Mouse (Mus musculus) cerebellum, adult (tissue): Measurements from ENCODE around the gene Macrod2.
A peak's percentile ranks its signal among the peaks of the same experiment; 100 is the strongest.

ENCODE experiments used
- ATAC-seq: cut with Nextera tagmentation; 2 replicates; pipeline ENCODE4 v1.9.2; 2017; ENCODE audit warnings: mild to moderate bottlenecking, moderate library complexity, mixed read lengths; ENCODE audit not compliant: insufficient number of reproducible peaks, low FRiP score, low TSS enrichment

The Macrod2 gene

DNA sequence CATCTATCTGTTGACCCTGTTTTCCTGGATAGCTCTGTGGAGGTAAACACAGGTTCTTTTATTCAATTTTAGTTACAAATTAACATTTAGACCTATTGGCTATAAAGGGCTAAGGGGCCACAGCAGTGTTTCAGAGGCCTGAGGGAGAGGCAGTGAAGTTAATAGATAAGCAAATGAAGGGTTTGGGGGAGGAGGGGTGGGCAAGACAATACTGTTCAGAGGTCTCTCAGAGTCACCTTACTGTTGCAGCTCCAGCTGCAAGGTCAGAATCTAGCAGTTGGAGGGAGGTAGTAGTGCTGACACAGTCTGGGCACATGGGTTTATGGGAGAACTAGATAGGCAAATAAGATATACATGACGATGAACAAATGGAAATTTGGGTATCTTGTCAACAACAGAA lies 1156.6 kb downstream of the Macrod2 start:
- ATAC-seq, result no peak

DNA sequence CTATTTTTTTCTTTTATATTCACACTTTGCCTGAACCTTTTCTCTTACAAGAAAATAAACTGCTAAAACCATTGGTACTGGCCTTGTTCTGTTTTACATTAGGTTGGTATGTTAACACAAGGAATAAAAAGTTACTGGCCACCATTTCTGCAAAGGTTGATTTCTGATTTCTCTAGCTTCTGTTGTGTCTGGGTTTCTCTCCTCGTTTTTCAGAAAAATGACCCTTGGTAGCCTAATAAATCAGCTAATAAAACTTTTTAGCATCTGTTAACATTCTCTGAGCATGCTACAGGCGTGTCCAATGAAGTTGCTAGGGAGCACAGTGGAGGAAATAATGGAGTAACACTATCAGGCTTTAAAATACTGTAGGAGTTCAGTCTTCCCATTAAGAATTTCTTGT lies 1161.6 kb downstream of the Macrod2 start:
- no peak for ATAC-seq

DNA sequence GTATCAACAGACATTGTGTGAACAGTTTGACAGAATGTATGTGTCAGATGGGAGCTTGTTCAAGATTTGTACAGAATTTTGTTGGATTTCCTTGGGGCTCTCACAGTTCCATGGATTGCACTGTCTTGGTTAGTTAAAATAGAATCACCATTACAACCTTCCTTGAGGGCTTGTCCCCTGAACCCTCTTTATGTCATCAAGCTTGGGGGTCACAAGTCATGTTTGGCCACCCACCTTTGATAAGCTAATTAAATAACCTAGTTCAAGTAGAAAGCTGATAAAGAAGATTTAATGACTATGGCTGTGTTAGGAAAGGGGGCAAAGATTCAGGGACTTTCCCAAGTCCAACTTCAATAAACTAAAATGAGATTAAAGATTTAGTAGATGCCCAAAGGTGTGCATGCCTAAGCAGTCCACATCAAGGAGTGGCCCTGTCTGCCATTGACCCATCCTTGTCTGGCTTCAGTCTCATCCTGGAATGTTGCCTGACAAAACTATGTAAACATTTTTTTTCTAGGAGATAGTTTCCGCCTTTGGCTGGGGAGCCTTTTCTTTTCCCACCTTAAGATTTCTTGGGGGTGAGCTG lies 1163.2 kb downstream of the Macrod2 start:
- no peak for ATAC-seq

DNA sequence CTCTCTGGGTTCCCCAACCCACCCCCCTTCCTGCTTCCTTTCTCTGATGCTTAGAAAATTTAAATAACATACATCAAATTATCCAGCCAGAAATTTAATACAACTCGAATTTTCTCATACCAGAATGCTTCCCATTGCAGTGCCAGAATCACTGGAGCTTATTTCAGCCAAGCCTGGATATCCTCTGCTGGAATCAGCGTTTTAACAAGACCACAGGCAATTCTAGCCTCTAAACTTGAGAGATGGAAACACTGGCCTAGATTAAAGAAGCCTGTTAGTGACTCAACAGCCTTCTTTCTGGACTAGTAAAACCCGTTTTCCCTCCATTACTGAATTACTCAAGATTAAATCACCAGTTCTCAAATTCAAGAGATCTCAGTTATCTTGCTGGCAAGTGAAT lies 1170.9 kb downstream of the Macrod2 start:
- no peak for ATAC-seq

DNA sequence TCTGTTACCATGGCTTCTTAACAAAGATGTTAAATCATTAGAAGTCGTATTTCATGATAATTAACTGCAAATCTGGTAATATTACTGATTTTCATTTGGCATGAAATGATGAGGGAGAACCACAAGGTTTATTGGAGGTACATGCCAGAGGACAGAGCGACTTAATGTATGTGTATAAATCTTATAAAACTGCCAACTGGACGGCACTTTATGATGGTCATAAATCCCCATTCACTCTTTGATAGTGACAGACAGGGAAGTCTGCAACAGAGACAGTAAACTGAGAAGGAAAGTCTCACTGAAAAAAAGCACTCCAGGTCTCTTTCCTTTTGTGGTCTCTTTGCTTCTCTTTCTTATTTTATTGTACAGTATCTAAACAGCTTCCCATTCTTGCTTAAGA lies 1176.3 kb downstream of the Macrod2 start:
- ATAC-seq, result no peak

DNA sequence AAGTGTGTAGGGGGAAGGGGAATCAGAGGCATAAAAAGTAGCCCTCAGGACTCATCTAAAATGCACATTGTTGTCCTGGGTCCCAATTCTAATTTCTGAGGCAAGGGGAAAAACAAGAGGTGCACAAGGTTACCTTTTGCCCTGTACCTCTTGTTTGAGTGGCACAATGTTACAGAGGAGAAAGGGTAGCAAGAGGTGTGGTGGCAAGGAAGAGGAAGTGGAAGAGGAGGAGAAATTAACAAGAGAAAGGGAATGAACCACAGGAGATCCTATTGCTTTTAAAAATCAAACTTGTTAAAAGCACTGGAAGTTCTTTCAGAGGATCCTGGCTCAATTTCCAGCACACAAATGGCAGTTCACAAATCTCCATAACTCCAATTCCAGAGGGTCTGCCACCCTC lies 1183.1 kb downstream of the Macrod2 start:
- no peak for ATAC-seq

DNA sequence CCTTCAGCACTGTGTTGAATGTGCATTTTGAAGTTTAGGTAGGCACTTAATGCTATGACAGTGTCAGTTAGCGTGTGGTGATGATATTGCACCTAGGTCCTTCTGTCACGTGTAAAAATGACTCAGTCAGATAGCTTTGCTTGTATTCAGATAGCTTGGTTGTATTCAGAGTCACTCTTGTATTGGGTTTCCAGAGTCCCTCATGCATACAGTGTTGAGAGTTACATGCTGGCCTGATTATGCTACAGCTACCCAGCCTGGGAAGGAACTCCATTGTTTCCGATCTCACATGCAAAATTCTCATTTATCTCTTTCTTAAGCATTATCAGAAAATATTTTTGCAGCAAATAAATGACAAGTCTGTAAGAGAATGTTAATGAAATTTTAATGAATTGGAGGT lies 1187.3 kb downstream of the Macrod2 start:
- ATAC-seq, result no peak

DNA sequence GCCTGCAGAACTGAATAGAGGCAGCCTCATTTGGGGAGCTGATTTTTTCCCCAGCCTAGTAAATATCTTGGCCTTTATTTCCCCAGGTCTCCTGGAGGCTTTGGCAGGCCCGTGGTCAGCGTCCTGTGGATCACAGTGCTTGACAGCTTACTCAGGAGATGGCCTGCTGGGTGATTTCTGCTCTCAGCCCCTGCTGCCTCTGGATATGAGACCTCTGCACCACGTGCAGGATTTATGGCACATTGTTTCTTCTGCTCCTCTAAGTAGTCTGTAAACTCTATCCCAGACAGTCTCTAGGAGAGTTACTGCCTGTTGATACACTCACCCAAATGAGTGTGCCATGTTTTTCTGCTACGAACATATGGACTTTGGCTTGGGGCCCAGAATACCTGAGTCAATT lies 1187.8 kb downstream of the Macrod2 start:
- peak; percentile 60 for ATAC-seq

DNA sequence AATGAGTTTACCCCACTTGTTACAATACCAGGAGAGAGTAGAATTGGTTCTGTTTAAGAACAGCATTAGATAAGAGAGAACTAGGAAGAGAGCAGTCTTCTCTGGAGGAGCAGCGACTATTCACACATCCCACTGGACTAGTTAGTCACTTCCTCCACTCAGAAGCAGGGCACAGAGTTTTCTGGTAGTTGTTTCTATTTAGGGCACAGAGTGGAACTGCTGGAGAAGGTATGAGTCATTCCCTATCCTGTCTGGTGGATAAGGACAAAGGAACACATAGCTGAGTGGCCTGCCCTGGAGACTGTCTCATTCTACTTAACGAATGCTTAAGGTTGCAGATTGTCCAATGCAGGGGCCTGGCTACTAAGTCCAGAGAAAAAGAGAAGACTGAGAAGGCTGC lies 1192.2 kb downstream of the Macrod2 start:
- no peak for ATAC-seq

DNA sequence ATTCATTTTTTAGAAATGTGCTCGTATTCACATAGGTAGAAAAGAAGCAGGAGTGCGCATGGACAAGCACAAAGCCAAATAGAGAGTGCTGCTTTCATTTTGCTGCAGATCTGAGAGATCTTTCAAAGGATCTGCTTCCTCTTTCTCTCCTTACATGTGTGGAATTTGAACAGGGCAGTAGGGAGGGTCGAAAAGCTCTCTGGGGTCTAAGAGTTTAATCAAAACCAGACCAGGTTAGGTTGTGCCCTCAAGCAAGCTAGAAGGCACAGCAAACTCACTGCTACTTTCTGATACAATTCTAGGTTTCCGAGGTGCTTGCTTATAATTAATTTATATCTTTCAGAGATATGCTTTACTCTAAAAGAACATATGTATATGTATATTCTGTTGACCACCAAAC lies 1196.2 kb downstream of the Macrod2 start:
- no peak for ATAC-seq

DNA sequence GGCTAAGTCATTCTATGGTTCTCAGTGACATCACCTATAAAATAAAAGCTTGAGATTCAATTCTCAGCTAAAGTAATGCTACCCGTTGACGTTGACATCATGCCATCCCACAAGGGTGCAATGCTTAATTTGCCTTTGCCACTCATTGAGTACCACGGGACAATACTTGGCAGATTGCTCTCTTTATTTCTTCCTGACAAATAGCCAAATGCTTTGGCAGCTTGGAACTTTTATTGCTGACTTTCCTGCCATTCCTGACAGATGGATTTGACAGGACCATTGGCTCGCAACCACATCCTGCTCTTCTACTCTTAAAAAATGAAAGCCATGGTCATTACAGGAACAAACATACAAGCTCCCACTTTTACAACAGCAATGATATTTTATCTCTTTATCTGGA lies 1199.7 kb downstream of the Macrod2 start:
- ATAC-seq, result no peak

DNA sequence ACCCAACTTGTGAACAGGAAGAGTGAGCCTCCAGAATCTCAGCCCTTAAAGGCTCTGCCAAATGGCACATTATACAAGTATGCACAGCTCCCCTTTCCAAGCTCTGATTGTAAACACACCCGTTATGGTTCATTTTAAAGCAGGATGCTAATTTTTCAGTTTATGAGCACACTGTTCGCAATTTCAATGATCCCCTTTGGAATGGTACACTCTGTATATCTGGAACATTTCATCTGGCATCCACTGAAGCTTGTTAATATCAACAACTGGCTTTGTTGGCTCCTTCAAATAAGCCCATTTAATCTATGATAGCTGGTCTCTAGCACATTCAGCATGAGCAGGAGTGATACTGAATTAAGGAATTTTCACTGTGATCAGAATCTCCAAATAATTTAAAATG lies 1222.6 kb downstream of the Macrod2 start:
- ATAC-seq, result peak; percentile 22; the same call in 1 of the 2 replicates

DNA sequence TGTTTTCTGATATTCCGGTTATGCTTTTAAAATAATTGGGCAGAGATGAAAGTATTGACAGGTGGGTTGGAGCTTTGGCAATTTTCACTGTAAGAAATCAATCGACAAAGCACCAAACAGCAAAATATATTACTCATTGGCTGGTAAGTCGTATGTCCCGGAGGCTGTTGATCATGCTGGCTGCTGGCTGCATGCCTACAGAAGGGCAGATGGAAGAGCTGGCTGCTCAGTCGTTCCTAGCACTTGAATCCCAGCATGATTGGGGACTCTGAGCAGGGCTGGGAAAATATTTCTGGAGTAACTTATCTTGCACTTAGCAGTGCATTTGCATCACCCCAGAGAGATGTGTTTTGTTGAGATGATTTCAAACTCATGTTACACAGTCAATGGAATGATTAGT lies 1223.1 kb downstream of the Macrod2 start:
- ATAC-seq, result peak; percentile 98

DNA sequence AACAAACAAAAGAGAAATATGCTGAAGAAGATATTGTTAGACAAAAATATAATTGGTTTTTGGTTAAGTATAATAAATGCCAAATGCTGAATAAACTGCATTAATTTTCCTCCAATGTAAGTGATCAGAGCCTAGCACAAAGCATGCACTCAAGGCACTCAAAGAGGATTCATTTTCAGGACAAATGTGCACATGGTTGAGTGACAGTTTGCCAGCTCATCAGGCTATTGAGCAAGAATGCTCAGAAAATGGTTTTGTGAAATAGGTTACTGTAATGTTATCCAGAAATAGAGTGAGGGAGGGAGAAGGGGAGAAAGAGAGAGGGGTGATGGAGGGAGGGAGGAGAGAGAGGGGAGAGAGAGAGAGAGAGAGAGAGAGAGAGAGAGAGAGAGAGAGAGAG lies 1268.9 kb downstream of the Macrod2 start:
- no peak for ATAC-seq

DNA sequence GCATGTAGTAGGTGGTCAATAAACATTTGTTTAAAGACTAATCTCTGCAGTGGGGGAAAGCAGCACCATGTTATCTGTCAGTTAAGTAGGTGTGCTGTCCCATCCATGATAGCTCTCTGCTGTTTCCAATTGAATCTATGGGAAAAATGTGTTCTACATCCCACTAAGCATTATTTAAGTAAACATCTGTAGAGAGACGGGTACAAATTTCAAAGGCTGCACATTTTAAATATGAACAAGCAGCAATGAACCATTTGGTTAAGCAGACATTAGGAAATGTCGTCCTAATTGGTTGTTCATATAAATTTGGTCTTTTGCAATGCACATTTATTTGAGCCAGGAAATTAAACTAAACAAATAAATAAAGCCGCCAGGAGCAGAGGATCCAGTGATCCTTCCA lies 1277.7 kb downstream of the Macrod2 start:
- ATAC-seq, result no peak

DNA sequence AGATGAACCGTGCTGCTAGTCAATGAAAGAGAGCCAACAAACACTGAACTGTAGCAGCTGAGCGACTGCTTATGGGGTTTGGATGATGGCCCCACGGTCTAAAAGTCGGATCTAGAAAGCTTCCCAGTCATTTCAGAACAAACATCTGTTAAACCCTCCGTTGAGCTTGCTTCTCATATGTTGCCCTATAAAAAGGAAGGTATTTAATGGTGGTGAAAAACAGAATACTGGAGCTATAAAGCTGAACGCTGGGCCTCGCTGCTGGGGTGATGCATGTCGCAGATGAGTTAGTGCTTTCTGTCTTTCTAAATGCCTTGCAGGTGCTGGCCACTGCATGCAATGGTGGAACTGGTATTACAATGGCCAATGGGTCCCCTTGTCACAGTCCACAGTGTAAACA lies 1278.3 kb downstream of the Macrod2 start:
- no peak for ATAC-seq

DNA sequence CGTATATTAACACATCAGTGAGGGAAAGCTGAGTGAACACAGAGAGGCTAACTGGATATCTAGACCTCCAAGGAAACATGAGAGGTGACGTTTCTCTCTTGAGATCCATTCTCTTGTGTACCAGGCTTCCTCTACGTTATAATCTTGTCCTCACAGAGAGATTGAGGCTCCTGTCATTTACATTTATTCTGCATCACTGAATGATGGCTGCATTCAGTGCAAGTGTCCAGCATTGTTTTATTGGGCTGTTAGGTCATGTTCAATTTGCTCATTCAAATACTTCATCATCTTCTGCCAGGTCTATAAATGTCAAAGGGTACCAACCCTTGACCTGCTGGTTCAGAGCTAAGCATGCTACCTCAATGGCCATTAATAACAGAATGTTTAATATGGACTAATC lies 1302.4 kb downstream of the Macrod2 start:
- ATAC-seq, result no peak

DNA sequence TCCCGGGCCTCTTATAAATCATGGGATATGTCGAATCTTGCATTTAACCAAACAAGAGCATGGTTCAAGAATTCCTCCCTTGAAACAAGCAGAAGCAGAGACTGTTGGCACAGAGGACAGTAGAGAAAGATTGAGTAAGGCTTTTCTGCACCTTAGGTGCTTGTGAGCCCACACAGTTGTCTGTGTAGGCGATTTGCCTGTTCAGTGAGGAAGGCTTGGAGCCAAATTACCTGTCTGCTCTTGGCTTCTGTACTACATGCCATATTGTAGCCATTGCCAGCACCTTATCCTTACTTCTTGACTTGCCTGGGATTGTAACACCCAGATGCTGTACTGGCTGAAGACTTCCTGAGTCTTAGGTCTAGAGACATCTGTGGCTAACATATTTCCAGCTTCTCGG lies 1303.2 kb downstream of the Macrod2 start:
- peak; percentile 67 for ATAC-seq

DNA sequence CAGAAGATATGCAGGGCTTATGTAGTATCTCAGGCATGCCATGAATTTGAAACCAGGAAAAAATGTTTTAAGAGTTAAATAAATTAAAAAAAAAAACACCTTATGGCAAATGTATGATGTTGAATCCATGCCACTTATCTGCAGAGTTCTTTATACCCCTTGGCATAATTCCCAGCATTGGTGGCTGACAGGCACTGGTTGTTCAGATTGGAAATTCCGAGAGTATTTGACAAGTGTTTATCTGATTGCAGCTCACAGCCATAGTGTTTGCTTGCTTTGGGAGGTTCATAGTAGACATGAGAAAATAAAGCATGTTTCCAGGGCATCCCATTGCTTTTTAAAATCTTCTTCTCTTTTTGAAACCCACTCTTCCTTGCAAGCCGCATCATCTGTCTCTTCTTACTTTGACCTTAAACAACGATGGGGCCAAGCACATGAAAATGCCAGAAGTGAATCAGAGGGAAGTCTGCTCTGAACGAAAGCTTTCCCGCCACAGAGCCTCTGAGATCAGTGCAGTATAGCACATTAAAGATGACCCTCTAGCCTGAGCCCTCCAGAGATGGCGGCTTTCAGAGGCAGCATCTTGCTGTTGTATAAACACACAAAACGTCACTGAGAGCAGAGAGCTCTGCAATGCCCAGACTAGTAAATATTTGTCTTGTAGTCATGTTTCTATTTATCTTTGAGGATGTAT lies 1305.8 kb downstream of the Macrod2 start:
- ATAC-seq, result no peak

DNA sequence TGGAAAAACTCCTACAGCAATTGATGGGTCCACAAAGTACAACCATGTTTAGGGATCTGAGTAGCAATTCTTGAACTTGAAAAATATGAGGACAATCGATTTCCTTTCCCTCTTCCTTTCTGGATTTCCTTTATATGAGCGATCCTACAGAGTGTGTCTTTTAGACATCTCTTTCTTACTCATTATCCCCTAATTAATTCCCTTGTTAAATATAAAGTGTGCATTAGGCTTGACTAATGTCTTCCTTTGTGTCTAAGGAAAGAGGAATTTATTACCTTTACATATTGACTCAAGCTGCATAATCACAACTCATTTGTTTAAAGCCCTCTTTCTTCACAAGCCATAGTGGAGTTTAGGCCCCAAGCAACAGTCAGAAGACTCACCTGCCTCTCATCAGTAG lies 1316.7 kb downstream of the Macrod2 start:
- ATAC-seq, result no peak

DNA sequence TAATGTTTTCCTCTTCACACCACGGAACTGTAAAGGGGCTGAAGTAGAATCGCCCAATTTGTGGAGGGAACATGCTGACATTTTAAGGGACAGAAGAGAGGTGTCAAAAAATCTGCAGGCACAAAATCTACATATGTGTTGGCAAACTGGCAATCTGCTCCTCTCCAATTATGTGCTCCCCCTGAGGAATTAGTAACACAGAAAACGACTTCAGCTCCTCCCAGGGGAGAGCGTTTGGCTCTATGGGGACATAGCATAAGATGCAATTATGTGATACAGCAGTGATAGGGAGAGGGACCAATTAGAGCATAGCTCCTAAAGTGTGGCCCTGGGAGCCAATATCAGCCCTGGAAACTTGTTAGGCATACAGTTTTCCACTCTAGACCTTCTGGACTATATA lies 1317.2 kb downstream of the Macrod2 start:
- no peak for ATAC-seq

DNA sequence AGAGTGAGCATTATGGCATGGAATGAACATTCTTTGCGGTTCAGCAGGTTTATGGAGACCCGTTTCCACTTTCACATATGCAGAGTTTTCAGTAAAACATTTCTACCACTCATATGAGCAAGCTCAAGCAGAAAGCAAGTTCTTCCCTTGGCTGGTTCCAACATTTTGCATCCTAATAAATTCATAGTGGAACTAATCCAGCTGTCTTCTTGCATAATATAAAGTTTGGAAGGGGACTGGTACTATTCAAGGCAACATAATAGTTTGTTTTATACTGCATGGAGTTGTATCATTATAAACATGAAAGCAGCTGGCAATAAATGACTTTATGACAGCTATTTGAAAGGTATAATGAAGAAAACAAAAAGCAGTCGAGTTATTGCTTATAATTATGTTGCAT lies 1320.0 kb downstream of the Macrod2 start:
- ATAC-seq, result no peak
